Mouse (Mus musculus) kidney, adult 2 months (tissue): ENCODE measurements around the gene Limk2.

Source experiments
- CTCF ChIP-seq: fragments of 200-500 bp; conservative IDR thresholded peaks from 2 replicates; pipeline ENCODE4 v1.5.1; 2011; ENCODE audit warnings: low read depth, mild to moderate bottlenecking, control low read depth, low read length, moderate library complexity, mixed read lengths; ENCODE audit not compliant: insufficient read depth, insufficient read length
- POLR2A ChIP-seq: fragments of 200-500 bp; IDR thresholded peaks from one replicate; pipeline ENCODE4 v1.6.1; 2011; ENCODE audit warnings: low read depth, low read length, control low read depth

- TF ChIP-seq CTCF (no peak), POLR2A (no peak)
These were observed 112.9 kb downstream of the Limk2 start for GRCm38 (mm10) chr11:3296056-3296455.
